ENCODE assay signal across 8 mouse cellular contexts in the genomic region with DNA sequence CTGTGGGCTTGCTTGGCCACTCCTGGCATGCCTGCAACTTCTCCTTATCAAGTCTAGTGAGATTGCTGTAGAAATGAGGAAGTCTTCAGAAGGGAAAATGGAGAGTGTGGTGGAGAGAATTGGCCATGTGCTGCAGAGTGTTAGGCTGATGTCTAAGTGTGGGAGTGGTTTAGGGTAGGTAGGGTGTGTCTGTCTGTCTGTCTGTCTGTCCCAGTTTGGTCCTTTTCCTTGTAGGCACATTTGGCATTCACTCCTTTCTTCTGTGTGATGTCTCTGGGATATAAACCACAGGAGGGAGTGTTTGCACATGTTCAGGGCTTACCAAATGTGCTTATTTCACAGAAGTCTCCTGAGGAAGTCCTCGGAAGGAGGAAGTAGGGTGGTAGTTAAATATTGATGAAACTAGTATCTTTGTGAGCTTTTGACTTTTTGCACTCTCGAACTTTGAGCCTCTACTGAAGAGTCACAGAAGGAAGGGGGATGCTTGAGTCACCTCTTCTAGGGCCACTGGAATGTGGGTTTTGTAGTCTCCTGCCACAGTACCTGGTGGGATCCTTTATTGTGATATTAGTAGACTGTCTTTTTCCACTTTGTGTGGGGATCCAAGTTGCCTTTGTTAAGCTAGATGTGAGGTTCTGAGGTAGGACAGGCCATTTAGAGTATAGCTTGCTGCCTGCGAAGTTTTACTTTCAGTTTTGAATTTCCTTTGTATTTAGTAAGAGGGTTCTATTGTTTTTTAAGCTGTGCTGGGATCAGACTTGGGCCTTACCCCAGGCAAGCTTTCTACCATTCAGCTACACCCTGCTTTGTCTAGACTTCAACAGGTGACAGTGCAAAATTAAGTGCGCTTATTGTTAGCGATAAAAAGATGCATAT. TPM values are rescaled to one million over a fixed set of nuclear protein-coding genes. Genes with fewer than 3 reads are reported as not detected.
A peak's percentile ranks its signal among the peaks of the same experiment; 100 is the strongest.
DNase-seq lines count a peak whose midpoint lies in the region; ATAC-seq and TF ChIP-seq lines count a peak whose summit lies in the region.

No protein-coding gene starts in this region.

- 0 out of 2 replicates have a peak overlapping the region, but pooled peaks have one; percentile 18 for H3K9ac ChIP-seq in forebrain, embryonic 11.5 days (ENCODE audit: low read length)

- peaks cover 20% of the 10 kb centered on the region for H3K4me1 ChIP-seq in forebrain, embryonic 11.5 days (replicated peaks; ENCODE audit: control insufficient read depth, insufficient read depth, low read length)
- peaks cover 45% of the 10 kb centered on the region for H3K4me1 ChIP-seq in kidney, adult 2 months (ENCODE audit: control insufficient read depth, insufficient read depth, low read length)

- H3K4me3 ChIP-seq in left cerebral cortex, adult 2 months: peak overlapping the region; percentile 27
- peak overlapping the region; percentile 5; the same call in 1 of the 2 replicates for H3K4me3 ChIP-seq in forebrain, embryonic 11.5 days (ENCODE audit: low read depth, low read length)
- H3K4me3 ChIP-seq in kidney, adult 2 months (ENCODE audit: insufficient read depth, low read depth, low read length): peak overlapping the region; percentile 31
- peak overlapping the region; percentile 84 for H3K4me3 ChIP-seq in macrophage (ENCODE audit: inconsistent target)

- no peaks in the 10 kb centered on the region for H3K9me3 ChIP-seq in forebrain, embryonic 11.5 days (ENCODE audit: control insufficient read depth, low read length)

- TF ChIP-seq POLR2A in kidney, adult 2 months (IDR thresholded peaks at IDR 0.05; ENCODE audit: low read depth, low read length): no peak

- WGBS in forebrain, embryonic 11.5 days: 86% methylated on average over 5 of the region's 5 CpGs
- WGBS in kidney, adult 2 months: 25% methylated on average over 5 of the region's 5 CpGs
- WGBS in macrophage (ENCODE audit: missing documents): 14% methylated on average over 5 of the region's 5 CpGs

- TF ChIP-seq CTCF in left cerebral cortex, adult 2 months (IDR thresholded peaks at IDR 0.05): no peak
- no peak for TF ChIP-seq CTCF in kidney, adult 2 months (conservative IDR thresholded peaks at IDR 0.05; ENCODE audit: insufficient read depth, insufficient read length, low read depth, low read length)

- H3K27ac ChIP-seq in left cerebral cortex, adult 2 months: peak overlapping the region; percentile 10; the same call in 1 of the 2 replicates
- no peak overlapping the region for H3K27ac ChIP-seq in forebrain, embryonic 11.5 days (ENCODE audit: low read depth, low read length)
- peak overlapping the region; percentile 80 for H3K27ac ChIP-seq in kidney, adult 2 months (ENCODE audit: insufficient read depth, low read depth, low read length)
- peak overlapping the region; percentile 97 for H3K27ac ChIP-seq in macrophage

- H3K4me2 ChIP-seq in forebrain, embryonic 11.5 days (ENCODE audit: low read depth, low read length, severe bottlenecking): peak overlapping the region; percentile 26; the same call in 1 of the 2 replicates

- peaks cover 66% of the 10 kb centered on the region for H3K79me2 ChIP-seq in macrophage (ENCODE audit: inconsistent target)

- intact Hi-C loops in left cerebral cortex, adult 2 months (cut with DNase I): loop anchor here (5.0 kb wide), 2 partner anchors 36 to 131 kb away; a partner anchor contains a TSS
- intact Hi-C loops in left cerebral cortex, postnatal 36 days (cut with DNase I): no loop called here

- no peak for DNase-seq in left cerebral cortex, adult 2 months (ENCODE audit: extremely low spot score in 1 of 2, low spot score in 2 of 2)
- no peak for DNase-seq in left cerebral cortex, adult 8-10 months (ENCODE audit: low spot score in 2 of 2)
- DNase-seq in forebrain, embryonic 11.5 days (ENCODE audit: low spot score): no peak
- DNase-seq in kidney, adult 2 months: peak; percentile 85
- no peak for DNase-seq in adrenal gland, postnatal 36 days
- DNase-seq in left cerebral cortex, postnatal 36 days (ENCODE audit: low spot score in 2 of 2): no peak
- DNase-seq in cerebellum, postnatal 14 days: no peak

- H3K27me3 ChIP-seq in forebrain, embryonic 11.5 days (ENCODE audit: control insufficient read depth, insufficient read depth, low read length): no peaks in the 10 kb centered on the region
- H3K27me3 ChIP-seq in kidney, adult 2 months (replicated peaks; ENCODE audit: control insufficient read depth, insufficient read depth, low read length): no peaks in the 10 kb centered on the region

- ATAC-seq in forebrain, embryonic 11.5 days (replicated peaks; ENCODE audit: low FRiP score): no peak

- H3K36me3 ChIP-seq in forebrain, embryonic 11.5 days (ENCODE audit: control insufficient read depth, insufficient read depth, low read length): no peaks in the 10 kb centered on the region
- no peaks in the 10 kb centered on the region for H3K36me3 ChIP-seq in kidney, adult 2 months (ENCODE audit: control insufficient read depth, insufficient read depth, low read length)
- peaks cover 2% of the 10 kb centered on the region; the same call in 1 of the 2 replicates for H3K36me3 ChIP-seq in macrophage (ENCODE audit: inconsistent target)

RNA-seq across cellular contexts. Expression of a gene that starts 9.2 kb away (rescaled TPM):
- total RNA-seq in left cerebral cortex, adult 2 months (2021): 100 to 1,000 TPM; 182 to 193 TPM
- total RNA-seq in left cerebral cortex, adult 8-10 months (2022): 100 to 1,000 TPM; 153 to 181 (median 166) TPM
- polyA plus RNA-seq in forebrain, embryonic 11.5 days (2014; fragmentation: Nextera tagmentation; extraction: Ambion mirVana): 523 and 535 TPM in 2 replicates
- 75.5 and 95.4 TPM in 2 replicates for polyA plus RNA-seq in kidney, adult 2 months (2012; rRNA removed)
- total RNA-seq in macrophage (2018; cell fraction: chromatin; rRNA removed): 1,000 to 10,000 TPM; 1,125 to 1,738 (median 1,409) TPM
- 100 to 1,000 TPM; 586 to 974 (median 713) TPM for total RNA-seq in macrophage (2018; cell fraction: cytosol; rRNA removed)
- 1,000 to 10,000 TPM in 4 of 26 experiments, 100 to 1,000 TPM in 22; 756 to 1,242 (median 926) TPM for total RNA-seq in macrophage (2018; cell fraction: nucleus; rRNA removed)
- 516 to 899 TPM (median 852 TPM) in 3 replicates for polyA plus RNA-seq in macrophage (2018)
- 100 to 1,000 TPM; 183 to 215 TPM for total RNA-seq in adrenal gland, postnatal 36 days (2021)
- 100 to 1,000 TPM; 178 to 184 TPM for total RNA-seq in left cerebral cortex, postnatal 36 days (2021)

RNA-seq across cellular contexts. Expression of a gene that starts 22.3 kb away (rescaled TPM):
- total RNA-seq in left cerebral cortex, adult 2 months (2021): under 1 TPM; 0.36 to 0.42 TPM
- total RNA-seq in left cerebral cortex, adult 8-10 months (2022): under 1 TPM; 0.21 to 0.35 (median 0.32) TPM
- polyA plus RNA-seq in forebrain, embryonic 11.5 days (2014; fragmentation: Nextera tagmentation; extraction: Ambion mirVana): 0.67 and 0.88 TPM in 2 replicates
- polyA plus RNA-seq in kidney, adult 2 months (2012; rRNA removed): 0.12 and 0.14 TPM in 2 replicates
- total RNA-seq in macrophage (2018; cell fraction: chromatin; rRNA removed): 1 to 10 TPM in 25 of 26 experiments, under 1 TPM in 1; 0.99 to 4.0 (median 1.7) TPM
- total RNA-seq in macrophage (2018; cell fraction: cytosol; rRNA removed): under 1 TPM in 23 of 26 experiments, not detected in 3; 0.03 to 0.16 (median 0.06) TPM
- total RNA-seq in macrophage (2018; cell fraction: nucleus; rRNA removed): 1 to 10 TPM in 6 of 26 experiments, under 1 TPM in 20; 0.34 to 3.5 (median 0.68) TPM
- 0.04 TPM in 1 of 3 replicates, not detected in the others for polyA plus RNA-seq in macrophage (2018)
- total RNA-seq in adrenal gland, postnatal 36 days (2021): under 1 TPM; 0.66 TPM
- under 1 TPM; 0.32 to 0.43 TPM for total RNA-seq in left cerebral cortex, postnatal 36 days (2021)

RNA-seq across cellular contexts. Expression of a gene that starts 29.2 kb away (rescaled TPM):
- 100 to 1,000 TPM; 180 to 197 TPM for total RNA-seq in left cerebral cortex, adult 2 months (2021)
- total RNA-seq in left cerebral cortex, adult 8-10 months (2022): 100 to 1,000 TPM; 162 to 181 (median 175) TPM
- polyA plus RNA-seq in forebrain, embryonic 11.5 days (2014; fragmentation: Nextera tagmentation; extraction: Ambion mirVana): 227 and 253 TPM in 2 replicates
- polyA plus RNA-seq in kidney, adult 2 months (2012; rRNA removed): 105 and 108 TPM in 2 replicates
- total RNA-seq in macrophage (2018; cell fraction: chromatin; rRNA removed): 1,000 to 10,000 TPM in 2 of 26 experiments, 100 to 1,000 TPM in 24; 542 to 1,238 (median 895) TPM
- total RNA-seq in macrophage (2018; cell fraction: cytosol; rRNA removed): 100 to 1,000 TPM; 154 to 236 (median 177) TPM
- total RNA-seq in macrophage (2018; cell fraction: nucleus; rRNA removed): 100 to 1,000 TPM; 251 to 705 (median 435) TPM
- polyA plus RNA-seq in macrophage (2018): 160 to 411 TPM (median 185 TPM) in 3 replicates
- 100 to 1,000 TPM; 146 to 159 TPM for total RNA-seq in adrenal gland, postnatal 36 days (2021)
- 100 to 1,000 TPM; 165 to 202 TPM for total RNA-seq in left cerebral cortex, postnatal 36 days (2021)

RNA-seq across cellular contexts. Expression of a gene that starts 30.2 kb away (rescaled TPM):
- total RNA-seq in left cerebral cortex, adult 2 months (2021): 10 to 100 TPM; 95.2 to 98.7 TPM
- 100 to 1,000 TPM in 2 of 4 experiments, 10 to 100 TPM in 2; 96.0 to 104 (median 100) TPM for total RNA-seq in left cerebral cortex, adult 8-10 months (2022)
- polyA plus RNA-seq in forebrain, embryonic 11.5 days (2014; fragmentation: Nextera tagmentation; extraction: Ambion mirVana): 183 and 211 TPM in 2 replicates
- 53.0 and 56.2 TPM in 2 replicates for polyA plus RNA-seq in kidney, adult 2 months (2012; rRNA removed)
- total RNA-seq in macrophage (2018; cell fraction: chromatin; rRNA removed): 100 to 1,000 TPM in 5 of 26 experiments, 10 to 100 TPM in 21; 24.1 to 132 (median 60.5) TPM
- 100 to 1,000 TPM in 1 of 26 experiments, 10 to 100 TPM in 25; 53.3 to 105 (median 84.5) TPM for total RNA-seq in macrophage (2018; cell fraction: cytosol; rRNA removed)
- 100 to 1,000 TPM in 3 of 26 experiments, 10 to 100 TPM in 23; 38.8 to 131 (median 65.2) TPM for total RNA-seq in macrophage (2018; cell fraction: nucleus; rRNA removed)
- polyA plus RNA-seq in macrophage (2018): 49.4 to 76.1 TPM (median 71.0 TPM) in 3 replicates
- total RNA-seq in adrenal gland, postnatal 36 days (2021): 10 to 100 TPM; 81.6 to 85.9 TPM
- 10 to 100 TPM; 91.4 to 93.6 TPM for total RNA-seq in left cerebral cortex, postnatal 36 days (2021)

Comparison
In these comparisons a context has a peak if more than half of its experiments do, and no peak if none do; other contexts are left out.
1. H3K4me3 ChIP-seq: peak in every context shown above with its lines; median percentile 84 in macrophage; 31 in kidney, adult 2 months; 27 in left cerebral cortex, adult 2 months; 5 in forebrain, embryonic 11.5 days.